ENCODE assay signal across 8 mouse cellular contexts in genomic region chr4:128428303-128429107, GRCm38 (mm10).
DNase-seq lines count a peak whose midpoint lies in the region; ATAC-seq and TF ChIP-seq lines count a peak whose summit lies in the region.

No protein-coding gene starts in this region.

- ATAC-seq in forebrain, embryonic 16.5 days = peak; percentile 70
- peak; percentile 66; the same call in 1 of the 2 replicates for ATAC-seq in hindbrain, embryonic 14.5 days (ENCODE audit: low FRiP score)

- TF ChIP-seq POLR2A in lung, adult 2 months (IDR thresholded peaks at IDR 0.05; ENCODE audit: borderline replicate concordance, extremely low read depth, low read depth, low read length) = no peak

- H3K9ac ChIP-seq in forebrain, embryonic 16.5 days (replicated peaks; ENCODE audit: low read depth, low read length) = no peak overlapping the region
- peak overlapping the region; percentile 19; the same call in 1 of the 2 replicates for H3K9ac ChIP-seq in hindbrain, embryonic 14.5 days

- peak overlapping the region; percentile 35; the same call in 1 of the 2 replicates for H3K27ac ChIP-seq in forebrain, embryonic 16.5 days (ENCODE audit: low read length)
- peak overlapping the region; percentile 78 for H3K27ac ChIP-seq in hindbrain, embryonic 14.5 days

- 20% methylated on average over 18 of the region's 18 CpGs for WGBS in forebrain, embryonic 16.5 days
- 19% methylated on average over 18 of the region's 18 CpGs for WGBS in hindbrain, embryonic 14.5 days
- 55% methylated on average over 18 of the region's 18 CpGs for WGBS in lung, adult 2 months

- H3K4me3 ChIP-seq in forebrain, embryonic 16.5 days (replicated peaks; ENCODE audit: low read length) = no peak overlapping the region
- no peak overlapping the region for H3K4me3 ChIP-seq in hindbrain, embryonic 14.5 days (replicated peaks; ENCODE audit: low read length)
- H3K4me3 ChIP-seq in lung, adult 2 months (replicated peaks; ENCODE audit: extremely low read depth, low read depth, low read length) = no peak overlapping the region

- H3K27me3 ChIP-seq in forebrain, embryonic 16.5 days (replicated peaks; ENCODE audit: control insufficient read depth, insufficient read depth, low read length) = no peaks in the 10 kb centered on the region
- no peaks in the 10 kb centered on the region for H3K27me3 ChIP-seq in hindbrain, embryonic 14.5 days (ENCODE audit: control insufficient read depth, insufficient read depth, low read length)

- TF ChIP-seq CTCF in lung, adult 2 months (IDR thresholded peaks at IDR 0.05; ENCODE audit: insufficient read depth, low read length) = no peak

- peak overlapping the region; percentile 31 for H3K4me2 ChIP-seq in forebrain, embryonic 16.5 days (ENCODE audit: low read length)
- peak overlapping the region; percentile 22 for H3K4me2 ChIP-seq in hindbrain, embryonic 14.5 days (replicated peaks)

- H3K36me3 ChIP-seq in forebrain, embryonic 16.5 days (ENCODE audit: control insufficient read depth, insufficient read depth) = no peaks in the 10 kb centered on the region
- no peaks in the 10 kb centered on the region for H3K36me3 ChIP-seq in hindbrain, embryonic 14.5 days (replicated peaks; ENCODE audit: control insufficient read depth, insufficient read depth)

- peaks cover 31% of the 10 kb centered on the region for H3K4me1 ChIP-seq in forebrain, embryonic 16.5 days (replicated peaks; ENCODE audit: control insufficient read depth, insufficient read depth, low read length)
- H3K4me1 ChIP-seq in hindbrain, embryonic 14.5 days (replicated peaks; ENCODE audit: control insufficient read depth, insufficient read depth, low read length) = peaks cover 25% of the 10 kb centered on the region
- no peaks in the 10 kb centered on the region; the same call in 1 of the 2 replicates for H3K4me1 ChIP-seq in lung, adult 2 months (ENCODE audit: control insufficient read depth, insufficient read depth, low read length)

- no peaks in the 10 kb centered on the region for H3K9me3 ChIP-seq in forebrain, embryonic 16.5 days (ENCODE audit: control insufficient read depth, low read length)
- H3K9me3 ChIP-seq in hindbrain, embryonic 14.5 days (ENCODE audit: control insufficient read depth, low read length) = no peaks in the 10 kb centered on the region

- peak; percentile 19 for DNase-seq in cerebellum, adult 9-10 months
- DNase-seq in cerebellum, adult 11-12 months = no peak
- peak; percentile 71 for DNase-seq in hindbrain, embryonic 14.5 days (ENCODE audit: low spot score)
- peak; percentile 26 for DNase-seq in lung, adult 2 months
- DNase-seq in retina, postnatal 1 day = peak; percentile 84
- DNase-seq in yolk sac, embryonic 10.5 days (ENCODE audit: low spot score) = no peak
- no peak for DNase-seq in urinary bladder, postnatal 4 days (ENCODE audit: low spot score in 2 of 2)

Comparison
In these comparisons a context has a peak if more than half of its experiments do, and no peak if none do; other contexts are left out.
1. DNase-seq: peak in cerebellum, adult 9-10 months (single experiment), hindbrain, embryonic 14.5 days (single experiment), lung, adult 2 months (single experiment) and retina, postnatal 1 day (single experiment); none in cerebellum, adult 11-12 months (single experiment), yolk sac, embryonic 10.5 days (single experiment) and urinary bladder, postnatal 4 days (0 of 2).